Mouse (Mus musculus) myocyte (in vitro differentiated cells): ENCODE results near the gene Nisch.

Experiments
- MYOD1 ChIP-seq, 3 experiments: IDR thresholded peaks; one replicate each; pipeline ENCODE4 v1.6.1; 2011; ENCODE audit warnings: control low read depth in 2 of 3, low read depth in 2 of 3, mild to moderate bottlenecking in 2 of 3, moderate library complexity in 1 of 3; ENCODE audit not compliant: insufficient read length in 2 of 3, control insufficient read depth in 1 of 3
- MYOG ChIP-seq, 3 experiments: IDR thresholded peaks; one replicate each; pipeline ENCODE4 v1.6.1; 2011; ENCODE audit warnings: control low read depth in 2 of 3, low read depth in 2 of 3, mild to moderate bottlenecking in 2 of 3; ENCODE audit not compliant: insufficient read length in 2 of 3, control insufficient read depth in 1 of 3, insufficient read depth in 1 of 3
- POLR2A ChIP-seq: IDR thresholded peaks from one replicate; pipeline ENCODE4 v1.6.1; 2011; ENCODE audit warnings: low read depth, mild to moderate bottlenecking, control low read depth, moderate library complexity; ENCODE audit not compliant: insufficient read length

DNA sequence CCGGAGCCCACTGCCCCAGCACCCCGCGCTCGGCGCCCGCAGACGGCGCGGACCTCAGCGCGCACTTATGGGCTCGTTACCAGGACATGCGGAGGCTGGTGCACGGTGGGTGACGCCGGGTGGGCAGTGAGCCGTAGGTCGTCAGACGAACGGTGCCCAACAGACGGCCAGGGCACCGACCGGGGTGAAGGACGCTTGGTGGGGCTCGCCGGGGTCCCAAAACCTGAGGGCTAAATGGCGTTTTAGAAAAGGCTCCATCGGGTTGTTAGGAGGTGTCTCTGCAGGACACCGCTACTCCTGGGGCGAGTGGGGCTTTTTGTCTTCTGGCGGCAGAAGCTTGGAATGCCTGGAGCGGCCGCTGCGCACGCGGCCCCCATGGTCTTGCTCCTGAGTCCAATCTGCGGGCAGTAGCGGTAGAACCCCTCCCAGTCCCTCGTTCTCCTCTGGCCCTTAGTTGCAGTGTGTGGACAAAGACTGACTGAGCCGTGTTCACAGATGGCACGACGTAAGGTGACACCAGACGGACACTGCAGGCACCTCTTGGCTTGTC lies 85.4 kb downstream of the Nisch start:
- TF ChIP-seq MYOG (IDR thresholded peaks at IDR 0.05; ENCODE audit: control insufficient read depth in 1 of 3, insufficient read depth in 1 of 3, insufficient read length in 2 of 3, low read depth in 2 of 3) (no peak), MYOD1 (IDR thresholded peaks at IDR 0.05; ENCODE audit: control insufficient read depth in 1 of 3, insufficient read length in 2 of 3, low read depth in 2 of 3) (no peak), POLR2A (no peak)
